In genomic region chr16:38350361-38350855, GRCm38 (mm10) we compare ENCODE assay signal across 14 mouse cellular contexts. TPM values are rescaled to one million over a fixed set of nuclear protein-coding genes. Genes with fewer than 3 reads are reported as not detected.
A peak's percentile ranks its signal among the peaks of the same experiment; 100 is the strongest.
DNase-seq lines count a peak whose midpoint lies in the region; ATAC-seq and TF ChIP-seq lines count a peak whose summit lies in the region.
"Had no signal": no experiment of that assay in that cellular context is flagged by ENCODE, and none has a peak within 500 bp of the region (broad histone marks: within the 10 kb centered on the region; RNA-seq: fewer than 3 reads in every experiment).

No protein-coding gene starts in this region.

- H3K27me3 ChIP-seq in heart, embryonic 15.5 days = no peaks in the 10 kb centered on the region
- H3K27me3 ChIP-seq in liver, embryonic 14.5 days (ENCODE audit: control insufficient read depth, insufficient read depth, low read length) = no peaks in the 10 kb centered on the region
- H3K27me3 ChIP-seq in hindbrain, embryonic 13.5 days = no peaks in the 10 kb centered on the region
- H3K27me3 ChIP-seq: forebrain, embryonic 12.5 days had no signal

- no peak overlapping the region for H3K9ac ChIP-seq in heart, embryonic 15.5 days
- H3K9ac ChIP-seq in liver, embryonic 14.5 days (replicated peaks) = peak overlapping the region; percentile 40; the same call in 1 of the 2 replicates
- H3K9ac ChIP-seq in hindbrain, embryonic 13.5 days = no peak overlapping the region
- H3K9ac ChIP-seq: forebrain, embryonic 12.5 days had no signal

- TF ChIP-seq CTCF in liver, embryonic 14.5 days (IDR thresholded peaks at IDR 0.05; ENCODE audit: low read depth) = no peak

- peaks cover 5% of the 10 kb centered on the region for H3K36me3 ChIP-seq in heart, embryonic 15.5 days
- H3K36me3 ChIP-seq in liver, embryonic 14.5 days (replicated peaks; ENCODE audit: control insufficient read depth, insufficient read depth, low read depth) = peaks cover 40% of the 10 kb centered on the region
- H3K36me3 ChIP-seq in hindbrain, embryonic 13.5 days = peaks cover 38% of the 10 kb centered on the region

- ATAC-seq in heart, embryonic 15.5 days (replicated peaks; ENCODE audit: insufficient number of reproducible peaks, insufficient read depth, low FRiP score, low read depth) = peak; percentile 85
- ATAC-seq in liver, embryonic 14.5 days (ENCODE audit: insufficient read depth) = peak; percentile 55
- ATAC-seq in megakaryocyte-erythroid progenitor cell, adult 5-6 weeks (replicated peaks; ENCODE audit: low FRiP score, low TSS enrichment, poor library complexity, severe bottlenecking) = peak; percentile 20; the same call in 1 of the 2 replicates
- ATAC-seq in hindbrain, embryonic 13.5 days (ENCODE audit: low FRiP score) = no peak

- peak overlapping the region; percentile 74 for H3K27ac ChIP-seq in heart, embryonic 15.5 days
- H3K27ac ChIP-seq in liver, embryonic 14.5 days = peak overlapping the region; percentile 49
- no peak overlapping the region for H3K27ac ChIP-seq in hindbrain, embryonic 13.5 days
- H3K27ac ChIP-seq: forebrain, embryonic 12.5 days; kidney, postnatal 0 days had no signal

- H3K9me3 ChIP-seq in heart, embryonic 15.5 days (replicated peaks) = no peaks in the 10 kb centered on the region
- no peaks in the 10 kb centered on the region for H3K9me3 ChIP-seq in liver, embryonic 14.5 days (ENCODE audit: control insufficient read depth, low read length)
- no peaks in the 10 kb centered on the region for H3K9me3 ChIP-seq in hindbrain, embryonic 13.5 days
- H3K9me3 ChIP-seq: forebrain, embryonic 12.5 days had no signal

- DNase-seq in c-Kit-positive CD71-positive TER-119-positive erythroid progenitor cells, embryonic 14.5 days (ENCODE audit: low spot score) = peak; percentile 52
- DNase-seq in liver, embryonic 14.5 days (ENCODE audit: low read depth in 3 of 3, low spot score in 3 of 3) = peak in 1 of 3 experiments; percentile 58
- no peak for DNase-seq in embryo, embryonic 10 days (ENCODE audit: low spot score)
- no peak for DNase-seq in ovary, postnatal 36 days (ENCODE audit: low spot score)
- no peak for DNase-seq in cerebellum, postnatal 14 days

- WGBS in heart, embryonic 15.5 days = 20% methylated on average over 7 of the region's 7 CpGs
- 23% methylated on average over 7 of the region's 7 CpGs for WGBS in liver, embryonic 14.5 days (ENCODE audit: insufficient replicate concordance)
- 91% methylated on average over 7 of the region's 7 CpGs for WGBS in hindbrain, embryonic 13.5 days

- TF ChIP-seq EP300 in liver, embryonic 14.5 days (IDR thresholded peaks at IDR 0.05; ENCODE audit: low read depth) = peak; percentile 84

- H3K4me3 ChIP-seq in heart, embryonic 15.5 days = no peak overlapping the region
- peak overlapping the region in 1 of 2 experiments; percentile 27; a peak in 2 of 4 replicates for H3K4me3 ChIP-seq in liver, embryonic 14.5 days (ENCODE audit: insufficient read depth in 1 of 2, low read depth in 2 of 2, low read length in 2 of 2)
- no peak overlapping the region for H3K4me3 ChIP-seq in hindbrain, embryonic 13.5 days
- H3K4me3 ChIP-seq: forebrain, embryonic 12.5 days had no signal

- H3K4me1 ChIP-seq in heart, embryonic 15.5 days (replicated peaks) = peaks cover 51% of the 10 kb centered on the region
- peaks cover 26 to 34% of the 10 kb centered on the region in 2 experiments for H3K4me1 ChIP-seq in liver, embryonic 14.5 days (replicated peaks; ENCODE audit: control insufficient read depth in 2 of 2, insufficient read depth in 2 of 2, low read length in 1 of 2)
- peaks cover 13% of the 10 kb centered on the region for H3K4me1 ChIP-seq in hindbrain, embryonic 13.5 days (replicated peaks)

- H3K4me2 ChIP-seq in heart, embryonic 15.5 days = peak overlapping the region; percentile 12; the same call in 1 of the 2 replicates
- peak overlapping the region; percentile 57 for H3K4me2 ChIP-seq in liver, embryonic 14.5 days (ENCODE audit: low read depth)
- H3K4me2 ChIP-seq in hindbrain, embryonic 13.5 days = no peak overlapping the region
- H3K4me2 ChIP-seq: forebrain, embryonic 12.5 days had no signal

RNA-seq across cellular contexts. Expression of gene Gm21987, which starts 3.6 kb away (rescaled TPM):
- polyA plus RNA-seq in heart, embryonic 15.5 days (2015; fragmentation: Nextera tagmentation; extraction: Ambion mirVana) = 3.2 and 4.1 TPM in 2 replicates
- not detected in 2 replicates for polyA plus RNA-seq in liver, embryonic 14.5 days (2012; rRNA removed)
- polyA plus RNA-seq in liver, embryonic 14.5 days (2014; fragmentation: Nextera tagmentation; extraction: Ambion mirVana) = not detected in 2 replicates
- total RNA-seq in megakaryocyte-erythroid progenitor cell, adult 5-6 weeks (2014; fragmentation: Nextera tagmentation) = not detected in 2 replicates
- total RNA-seq in megakaryocyte-erythroid progenitor cell, adult 5-6 weeks (2017) = not detected in 2 replicates
- not detected in 2 replicates for polyA plus RNA-seq in hindbrain, embryonic 13.5 days (2015; fragmentation: Nextera tagmentation; extraction: Ambion mirVana)
- total RNA-seq: hematopoietic stem cell, adult 5-6 weeks had no signal
- polyA plus RNA-seq: cortical plate, adult 2 months; forebrain, embryonic 12.5 days; kidney, postnatal 0 days; limb, embryonic 11.5 days; testis, adult 2 months had no signal

RNA-seq across cellular contexts. Expression of gene Cox17, which starts 3.6 kb away (rescaled TPM):
- polyA plus RNA-seq in heart, embryonic 15.5 days (2015; fragmentation: Nextera tagmentation; extraction: Ambion mirVana) = 224 and 350 TPM in 2 replicates
- 124 and 227 TPM in 2 replicates for polyA plus RNA-seq in liver, embryonic 14.5 days (2012; rRNA removed)
- 351 and 369 TPM in 2 replicates for polyA plus RNA-seq in liver, embryonic 14.5 days (2014; fragmentation: Nextera tagmentation; extraction: Ambion mirVana)
- 228 and 369 TPM in 2 replicates for total RNA-seq in megakaryocyte-erythroid progenitor cell, adult 5-6 weeks (2014; fragmentation: Nextera tagmentation)
- total RNA-seq in megakaryocyte-erythroid progenitor cell, adult 5-6 weeks (2017) = 465 and 506 TPM in 2 replicates
- polyA plus RNA-seq in hindbrain, embryonic 13.5 days (2015; fragmentation: Nextera tagmentation; extraction: Ambion mirVana) = 98.7 and 106 TPM in 2 replicates

RNA-seq across cellular contexts. Expression of gene Maats1, which starts 8.5 kb away (rescaled TPM):
- 0.10 and 0.13 TPM in 2 replicates for polyA plus RNA-seq in heart, embryonic 15.5 days (2015; fragmentation: Nextera tagmentation; extraction: Ambion mirVana)
- 0.01 TPM in 1 of 2 replicates, not detected in the other for polyA plus RNA-seq in liver, embryonic 14.5 days (2012; rRNA removed)
- not detected in 2 replicates for polyA plus RNA-seq in liver, embryonic 14.5 days (2014; fragmentation: Nextera tagmentation; extraction: Ambion mirVana)
- not detected in 2 replicates for total RNA-seq in megakaryocyte-erythroid progenitor cell, adult 5-6 weeks (2014; fragmentation: Nextera tagmentation)
- total RNA-seq in megakaryocyte-erythroid progenitor cell, adult 5-6 weeks (2017) = 0.04 and 0.66 TPM in 2 replicates
- 0.74 and 1.8 TPM in 2 replicates for polyA plus RNA-seq in hindbrain, embryonic 13.5 days (2015; fragmentation: Nextera tagmentation; extraction: Ambion mirVana)
- total RNA-seq: hematopoietic stem cell, adult 5-6 weeks had no signal

RNA-seq across cellular contexts. Expression of gene Popdc2, which starts 11.6 kb away (rescaled TPM):
- polyA plus RNA-seq in heart, embryonic 15.5 days (2015; fragmentation: Nextera tagmentation; extraction: Ambion mirVana) = 327 and 350 TPM in 2 replicates
- polyA plus RNA-seq in liver, embryonic 14.5 days (2012; rRNA removed) = 23.2 and 28.6 TPM in 2 replicates
- polyA plus RNA-seq in liver, embryonic 14.5 days (2014; fragmentation: Nextera tagmentation; extraction: Ambion mirVana) = 23.4 and 24.5 TPM in 2 replicates
- 10.0 and 10.1 TPM in 2 replicates for total RNA-seq in megakaryocyte-erythroid progenitor cell, adult 5-6 weeks (2014; fragmentation: Nextera tagmentation)
- 3.1 TPM in 1 of 2 replicates, not detected in the other for total RNA-seq in megakaryocyte-erythroid progenitor cell, adult 5-6 weeks (2017)
- polyA plus RNA-seq in hindbrain, embryonic 13.5 days (2015; fragmentation: Nextera tagmentation; extraction: Ambion mirVana) = 0.49 and 0.61 TPM in 2 replicates

RNA-seq across cellular contexts. Expression of gene Nr1i2, which starts 55.8 kb away (rescaled TPM):
- polyA plus RNA-seq in heart, embryonic 15.5 days (2015; fragmentation: Nextera tagmentation; extraction: Ambion mirVana) = 0.06 TPM in 1 of 2 replicates, not detected in the other
- 3.6 and 4.1 TPM in 2 replicates for polyA plus RNA-seq in liver, embryonic 14.5 days (2012; rRNA removed)
- polyA plus RNA-seq in liver, embryonic 14.5 days (2014; fragmentation: Nextera tagmentation; extraction: Ambion mirVana) = 2.2 and 2.9 TPM in 2 replicates
- not detected in 2 replicates for total RNA-seq in megakaryocyte-erythroid progenitor cell, adult 5-6 weeks (2014; fragmentation: Nextera tagmentation)
- not detected in 2 replicates for total RNA-seq in megakaryocyte-erythroid progenitor cell, adult 5-6 weeks (2017)
- polyA plus RNA-seq in hindbrain, embryonic 13.5 days (2015; fragmentation: Nextera tagmentation; extraction: Ambion mirVana) = 0.09 TPM in 1 of 2 replicates, not detected in the other
- total RNA-seq: hematopoietic stem cell, adult 5-6 weeks had no signal
- polyA plus RNA-seq: cortical plate, adult 2 months; forebrain, embryonic 12.5 days; limb, embryonic 11.5 days had no signal
